Mouse (Mus musculus): ENCODE measurements around the gene Gpr4.

GRCm38 (mm10) chr7:19176516-19176947, 35.8 kb upstream of the Gpr4 start:
- TF ChIP-seq CTCF (IDR thresholded peaks at IDR 0.05; ENCODE audit: borderline replicate concordance, control insufficient read depth, extremely low read depth, insufficient read depth, low read length, poor library complexity) = no peak
- no peak for TF ChIP-seq POLR2A (IDR thresholded peaks at IDR 0.05; ENCODE audit: control insufficient read depth, extremely low read depth, insufficient read depth, low read length, poor library complexity)

Measured in thymus, adult 2 months (tissue).